Mouse (Mus musculus) limb, embryonic 15.5 days (tissue): ENCODE data around the gene Tpst2. TPM values are rescaled to one million over a fixed set of nuclear protein-coding genes. Genes with fewer than 3 reads are reported as not detected.
A peak's percentile ranks its signal among the peaks of the same experiment; 100 is the strongest.

ENCODE experiments used
- ATAC-seq: fragments of 200-750 bp; cut with Nextera tagmentation; 2 replicates; pipeline ENCODE4 v1.8.0; 2017; ENCODE audit warnings: low read depth, moderate TSS enrichment; ENCODE audit not compliant: insufficient number of reproducible peaks, low FRiP score, low TSS enrichment
- H3K27ac ChIP-seq: fragments of 300-500 bp; sonication (generic); 2 replicates; pipeline ENCODE4 v1.5.1; 2015; ENCODE audit warnings: moderate library complexity, mild to moderate bottlenecking, inconsistent platforms
- H3K27me3 ChIP-seq: fragments of 300-500 bp; sonication (generic); 2 replicates; pipeline ENCODE4 v1.6.1; 2015; ENCODE audit warnings: inconsistent platforms
- H3K36me3 ChIP-seq: fragments of 300-500 bp; sonication (generic); 2 replicates; pipeline ENCODE4 v1.6.1; 2015; ENCODE audit warnings: inconsistent platforms
- H3K4me1 ChIP-seq: fragments of 300-500 bp; sonication (generic); 2 replicates; pipeline ENCODE4 v1.6.1; 2015; ENCODE audit warnings: inconsistent platforms
- H3K4me2 ChIP-seq: fragments of 300-500 bp; sonication (generic); 2 replicates; pipeline ENCODE4 v1.6.1; 2015; ENCODE audit warnings: mild to moderate bottlenecking, inconsistent platforms
- H3K4me3 ChIP-seq: fragments of 300-500 bp; sonication (generic); 2 replicates; pipeline ENCODE4 v1.5.1; 2015; ENCODE audit warnings: mild to moderate bottlenecking, inconsistent platforms
- H3K9ac ChIP-seq: fragments of 300-500 bp; sonication (generic); 2 replicates; pipeline ENCODE4 v1.6.1; 2015; ENCODE audit warnings: inconsistent platforms
- H3K9me3 ChIP-seq: fragments of 300-500 bp; sonication (generic); 2 replicates; pipeline ENCODE4 v1.6.1; 2016; ENCODE audit warnings: inconsistent platforms
- WGBS: fragments of 180-500 bp; shearing (Covaris S2); methylation state at CpG from one replicate; pipeline ENCODE4 v1.1.7; 2015; 5-methylcytosine and 5-hydroxymethylcytosine counted together
- polyA plus RNA-seq: library from polyadenylated mRNA; unstranded; fragments of >200 nt; fragmentation: Nextera tagmentation; extraction: Ambion mirVana; gene quantifications from 2 replicates; pipeline ENCODE4 v1.2.1, GENCODE M21; 2015

The Tpst2 gene
- 51.2 and 54.7 TPM in 2 replicates for polyA plus RNA-seq

- ATAC-seq = peak; percentile 96
- H3K4me3 ChIP-seq = peak within 1 kb of the TSS; percentile 80
- no peaks in the 10 kb centered on the region for H3K36me3 ChIP-seq
- peaks cover 50% of the 10 kb centered on the region for H3K4me1 ChIP-seq
- peaks cover 3% of the 10 kb centered on the region for H3K27me3 ChIP-seq
- no peaks in the 10 kb centered on the region for H3K9me3 ChIP-seq
- peak within 1 kb of the TSS; percentile 85 for H3K27ac ChIP-seq
- H3K9ac ChIP-seq = peak within 1 kb of the TSS; percentile 76
- under 1% methylated on average over 62 of the region's 62 CpGs for WGBS
- H3K4me2 ChIP-seq = peak within 1 kb of the TSS; percentile 84
These were observed at the start of gene Tpst2 for GRCm38 (mm10) chr5:112276267-112276873. Gene Tpst2 (plus strand): TSS chr5:112276691.

- WGBS = under 1% methylated on average over 30 of the region's 30 CpGs
- peak overlapping the region; percentile 14; the same call in 1 of the 2 replicates for H3K9ac ChIP-seq
- ATAC-seq = no peak; the same call in 1 of the 2 replicates
- no peaks in the 10 kb centered on the region for H3K36me3 ChIP-seq
- H3K4me1 ChIP-seq = peaks cover 28% of the 10 kb centered on the region
- H3K27me3 ChIP-seq = peaks cover 50% of the 10 kb centered on the region
- no peaks in the 10 kb centered on the region for H3K9me3 ChIP-seq
- H3K4me3 ChIP-seq = peak overlapping the region; percentile 46
- H3K4me2 ChIP-seq = peak overlapping the region; percentile 84
- no peak overlapping the region for H3K27ac ChIP-seq
These were observed 49.1 kb upstream of the Tpst2 start for GRCm38 (mm10) chr5:112227354-112227753.

DNA sequence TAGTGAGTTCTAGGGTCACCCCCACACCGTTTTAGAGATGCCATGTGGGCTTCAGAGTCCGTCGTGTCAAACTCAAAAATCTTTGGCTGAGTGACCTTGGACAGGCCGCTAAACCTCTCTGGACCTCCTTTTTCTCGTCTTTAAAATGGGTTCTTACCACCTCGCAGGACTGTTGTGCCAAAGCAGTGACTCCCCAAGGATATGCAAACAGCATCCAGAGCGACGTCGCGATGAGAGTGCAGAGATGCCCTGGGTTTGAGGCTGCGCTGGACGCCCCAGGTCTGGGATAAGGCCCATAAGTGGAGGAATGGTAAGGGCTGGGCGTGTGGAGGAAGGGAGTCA lies 48.6 kb upstream of the Tpst2 start:
- no peak overlapping the region for H3K27ac ChIP-seq
- H3K4me3 ChIP-seq = peak overlapping the region; percentile 46
- no peak for ATAC-seq
- WGBS = 4% methylated on average over 13 of the region's 13 CpGs
- peaks cover 50% of the 10 kb centered on the region for H3K27me3 ChIP-seq
- H3K36me3 ChIP-seq = no peaks in the 10 kb centered on the region
- no peak overlapping the region for H3K9ac ChIP-seq
- peaks cover 28% of the 10 kb centered on the region for H3K4me1 ChIP-seq
- no peaks in the 10 kb centered on the region for H3K9me3 ChIP-seq
- peak overlapping the region; percentile 84 for H3K4me2 ChIP-seq

- under 1% methylated on average over 57 of the region's 57 CpGs for WGBS
- Histone ChIP-seq H3K27me3 (peaks cover 50% of the 10 kb centered on the region), H3K4me1 (peaks cover 28% of the 10 kb centered on the region), H3K9ac (peak overlapping the region; percentile 11; the same call in 1 of the 2 replicates), H3K36me3 (no peaks in the 10 kb centered on the region), H3K27ac (no peak overlapping the region), H3K4me3 (peak overlapping the region; percentile 46), H3K4me2 (peak overlapping the region; percentile 84), H3K9me3 (no peaks in the 10 kb centered on the region)
- no peak for ATAC-seq
These were observed 48.0 kb upstream of the Tpst2 start for GRCm38 (mm10) chr5:112228240-112229076.

- H3K4me3 ChIP-seq = no peak overlapping the region
- H3K36me3 ChIP-seq = no peaks in the 10 kb centered on the region
- H3K4me2 ChIP-seq = no peak overlapping the region
- H3K27ac ChIP-seq = no peak overlapping the region
- WGBS = 68% methylated on average over 5 of the region's 5 CpGs
- H3K4me1 ChIP-seq = peaks cover 9% of the 10 kb centered on the region
- H3K9me3 ChIP-seq = no peaks in the 10 kb centered on the region
- H3K27me3 ChIP-seq = peaks cover 40% of the 10 kb centered on the region
- no peak overlapping the region for H3K9ac ChIP-seq
- no peak for ATAC-seq
These were observed 40.7 kb upstream of the Tpst2 start for GRCm38 (mm10) chr5:112235806-112236205.

DNA sequence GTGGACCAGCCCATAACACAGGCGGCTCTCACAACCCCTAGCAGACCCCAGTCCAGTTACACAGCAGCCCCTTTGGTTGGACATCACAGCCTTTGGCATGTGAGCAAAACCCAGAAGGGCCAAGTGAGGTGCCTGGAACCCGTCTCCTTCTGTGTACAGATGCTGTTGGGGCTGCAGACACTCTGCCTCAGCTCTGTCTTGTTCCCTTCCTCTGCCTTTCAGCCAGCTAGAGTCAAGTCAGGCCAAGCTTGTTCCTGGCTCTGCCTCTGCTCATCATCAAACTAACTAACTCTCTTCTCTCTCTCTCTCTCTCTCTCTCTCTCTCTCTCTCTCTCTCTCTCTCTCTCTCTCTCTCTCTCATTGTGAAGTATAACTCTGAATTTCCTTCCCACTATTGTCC lies 39.9 kb upstream of the Tpst2 start:
- Histone ChIP-seq H3K4me1 (peaks cover 9% of the 10 kb centered on the region), H3K4me3 (no peak overlapping the region), H3K9ac (no peak overlapping the region), H3K27me3 (peaks cover 38% of the 10 kb centered on the region), H3K27ac (no peak overlapping the region), H3K36me3 (no peaks in the 10 kb centered on the region), H3K4me2 (no peak overlapping the region), H3K9me3 (no peaks in the 10 kb centered on the region)
- ATAC-seq = no peak
- 75% methylated on average over 2 of the region's 2 CpGs for WGBS

GRCm38 (mm10) chr5:112237439-112237838 lies 39.1 kb upstream of the Tpst2 start:
- H3K9me3 ChIP-seq = no peaks in the 10 kb centered on the region
- no peak overlapping the region for H3K4me2 ChIP-seq
- H3K27me3 ChIP-seq = peaks cover 34% of the 10 kb centered on the region
- no peak for ATAC-seq
- H3K27ac ChIP-seq = no peak overlapping the region
- H3K4me1 ChIP-seq = peaks cover 9% of the 10 kb centered on the region
- H3K36me3 ChIP-seq = no peaks in the 10 kb centered on the region
- WGBS = 4% methylated on average over 16 of the region's 16 CpGs
- no peak overlapping the region for H3K9ac ChIP-seq
- no peak overlapping the region for H3K4me3 ChIP-seq

GRCm38 (mm10) chr5:112237866-112238570 lies 38.5 kb upstream of the Tpst2 start:
- 51% methylated on average over 9 of the region's 9 CpGs for WGBS
- H3K4me3 ChIP-seq = no peak overlapping the region
- no peaks in the 10 kb centered on the region for H3K36me3 ChIP-seq
- H3K9ac ChIP-seq = no peak overlapping the region
- no peak for ATAC-seq
- H3K9me3 ChIP-seq = no peaks in the 10 kb centered on the region
- H3K4me1 ChIP-seq = peaks cover 9% of the 10 kb centered on the region
- peaks cover 34% of the 10 kb centered on the region for H3K27me3 ChIP-seq
- no peak overlapping the region for H3K4me2 ChIP-seq
- H3K27ac ChIP-seq = no peak overlapping the region

- no peaks in the 10 kb centered on the region for H3K9me3 ChIP-seq
- H3K4me1 ChIP-seq = peaks cover 9% of the 10 kb centered on the region
- no peak overlapping the region for H3K9ac ChIP-seq
- no peak overlapping the region for H3K4me3 ChIP-seq
- H3K36me3 ChIP-seq = no peaks in the 10 kb centered on the region
- H3K27ac ChIP-seq = no peak overlapping the region
- no peak for ATAC-seq
- no peak overlapping the region for H3K4me2 ChIP-seq
- 52% methylated on average over 3 of the region's 3 CpGs for WGBS
- H3K27me3 ChIP-seq = peaks cover 34% of the 10 kb centered on the region
These were observed 37.6 kb upstream of the Tpst2 start for GRCm38 (mm10) chr5:112238781-112239482.

DNA sequence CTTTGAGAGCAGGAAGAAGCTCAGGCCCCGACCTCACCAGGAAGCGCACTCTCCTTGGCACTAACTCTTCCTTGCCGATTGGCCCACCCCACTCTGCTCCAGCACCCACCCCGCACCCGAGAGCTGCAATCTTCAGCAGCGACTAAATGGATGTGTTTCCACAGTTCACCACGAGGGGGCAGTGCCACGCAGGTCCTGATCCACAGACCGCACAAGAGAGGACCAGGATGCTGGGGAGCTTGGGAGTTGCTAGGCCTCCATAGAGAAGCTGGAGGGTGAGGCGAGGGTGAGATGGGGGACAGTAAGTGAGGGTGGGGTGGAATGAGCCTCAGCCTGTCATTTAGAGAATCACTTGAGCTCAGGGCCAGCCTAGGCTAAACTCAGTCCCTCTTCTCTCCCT lies 35.7 kb upstream of the Tpst2 start:
- peak overlapping the region; percentile 15; the same call in 1 of the 2 replicates for H3K4me3 ChIP-seq
- H3K27me3 ChIP-seq = peaks cover 33% of the 10 kb centered on the region
- H3K4me2 ChIP-seq = 0 out of 2 replicates have a peak overlapping the region, but pooled peaks have one; percentile 24
- no peaks in the 10 kb centered on the region for H3K9me3 ChIP-seq
- H3K36me3 ChIP-seq = no peaks in the 10 kb centered on the region
- peak; percentile 72; the same call in 1 of the 2 replicates for ATAC-seq
- H3K4me1 ChIP-seq = peaks cover 9% of the 10 kb centered on the region
- 1% methylated on average over 10 of the region's 10 CpGs for WGBS
- no peak overlapping the region for H3K27ac ChIP-seq
- H3K9ac ChIP-seq = no peak overlapping the region

DNA sequence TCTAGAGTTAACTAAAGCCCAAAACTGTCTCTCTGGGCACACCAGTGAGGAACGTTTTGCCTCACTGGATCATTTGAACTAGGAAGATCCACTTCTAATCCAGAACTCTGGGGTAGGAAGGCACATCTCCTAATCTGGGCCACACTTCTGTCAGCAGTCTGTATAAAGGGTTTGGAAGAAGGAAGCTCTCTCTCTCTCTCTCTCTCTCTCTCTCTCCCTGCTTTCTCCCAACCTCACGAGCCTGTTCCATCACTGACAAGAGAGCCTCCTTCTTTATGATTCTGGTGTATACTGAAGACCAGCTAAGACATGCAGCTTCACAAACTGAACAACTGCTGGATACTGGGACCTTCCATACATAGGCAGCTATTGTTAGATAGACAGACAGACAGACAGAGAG lies 34.6 kb upstream of the Tpst2 start:
- H3K4me1 ChIP-seq = peaks cover 9% of the 10 kb centered on the region
- H3K27me3 ChIP-seq = peaks cover 32% of the 10 kb centered on the region
- no peak overlapping the region for H3K27ac ChIP-seq
- no peak overlapping the region for H3K4me2 ChIP-seq
- WGBS = 63% methylated on average over 2 of the region's 2 CpGs
- ATAC-seq = no peak
- H3K36me3 ChIP-seq = no peaks in the 10 kb centered on the region
- no peak overlapping the region for H3K9ac ChIP-seq
- no peaks in the 10 kb centered on the region for H3K9me3 ChIP-seq
- H3K4me3 ChIP-seq = no peak overlapping the region
